Mouse (Mus musculus): ENCODE data around the gene Best2. TPM values are rescaled to one million over a fixed set of nuclear protein-coding genes. Genes with fewer than 3 reads are reported as not detected.

Best2 gene
- polyA plus RNA-seq, 1 experiment = 0.27 TPM

DNA sequence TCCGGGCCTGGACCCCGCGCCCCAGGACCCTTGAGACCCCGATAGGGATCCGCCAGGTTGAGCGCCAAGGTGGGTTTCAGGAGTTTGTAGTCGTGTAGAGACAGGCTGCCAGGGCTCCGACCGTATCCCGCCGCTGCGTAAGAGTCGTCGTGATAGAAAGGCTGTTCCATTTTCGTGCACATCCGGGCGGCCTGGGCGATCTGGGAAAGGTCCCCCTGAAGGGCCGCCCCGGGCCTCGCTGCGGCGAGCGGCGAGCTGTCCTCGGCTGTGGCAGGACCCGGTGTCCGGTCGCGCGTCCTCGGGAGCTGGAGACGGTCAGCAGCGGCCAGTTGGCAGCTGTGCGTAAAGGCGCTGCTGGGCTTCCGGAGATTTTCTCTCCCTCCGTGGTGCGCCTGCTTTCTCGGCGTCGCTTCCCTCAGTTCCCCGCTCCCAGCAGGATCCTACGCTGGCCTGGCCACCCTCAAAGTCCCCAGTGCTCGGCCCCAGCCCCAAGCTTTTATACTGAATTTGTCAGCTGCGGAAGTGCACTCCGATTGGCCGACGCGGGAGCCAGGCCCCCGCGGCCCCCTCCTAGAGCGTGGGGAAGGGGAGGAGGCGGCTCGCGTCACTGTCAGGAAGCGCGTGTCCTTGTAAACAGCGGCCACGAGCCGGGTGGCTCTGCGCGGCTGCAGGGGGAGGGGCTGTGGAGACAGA is 35.9 kb downstream of the Best2 start, which contains the start of gene Junb:
Gene Junb (minus strand): TSS at position 471 of the 693 bp plus-strand sequence.
- peaks cover 71% of the 10 kb centered on the region for H3K4me1 ChIP-seq

DNA sequence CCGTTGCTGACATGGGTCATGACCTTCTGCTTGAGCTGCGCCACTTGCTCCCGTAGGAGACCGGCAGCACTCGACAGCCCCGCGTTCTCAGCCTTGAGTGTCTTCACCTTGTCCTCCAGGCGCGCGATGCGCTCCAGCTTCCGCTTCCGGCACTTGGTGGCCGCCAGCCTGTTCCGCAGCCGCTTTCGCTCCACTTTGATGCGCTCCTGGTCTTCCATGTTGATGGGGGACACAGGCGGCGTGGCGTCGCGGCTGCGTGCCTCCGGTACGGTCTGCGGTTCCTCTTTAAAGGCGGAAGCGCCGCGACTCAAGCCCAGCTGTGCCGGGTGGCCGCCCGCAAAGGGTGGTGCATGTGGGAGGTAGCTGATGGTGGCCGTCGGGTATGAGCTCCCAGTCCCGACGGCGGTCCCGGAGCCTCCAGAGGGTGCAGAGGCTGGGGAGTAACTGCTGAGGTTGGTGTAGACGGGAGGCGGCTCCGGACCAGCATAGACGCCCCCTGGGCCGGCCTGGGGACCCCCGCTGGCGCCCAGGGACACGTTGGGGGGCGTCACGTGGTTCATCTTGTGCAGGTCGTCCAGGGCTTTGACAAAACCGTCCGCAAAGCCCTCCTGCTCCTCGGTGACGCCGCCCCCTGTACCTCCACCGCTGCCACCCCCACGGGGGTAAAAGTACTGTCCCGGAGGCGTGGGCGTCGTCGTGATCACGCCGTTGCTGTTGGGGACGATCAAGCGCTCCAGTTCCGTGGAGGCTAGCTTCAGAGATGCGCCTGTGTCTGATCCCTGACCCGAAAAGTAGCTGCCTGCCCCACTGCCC is 36.7 kb downstream of the Best2 start:
- peak overlapping the region; percentile 100 for H3K4me3 ChIP-seq (replicated peaks)
- peaks cover 71% of the 10 kb centered on the region for H3K4me1 ChIP-seq
- TF ChIP-seq FLI1 (IDR thresholded peaks at IDR 0.05; ENCODE audit: low read length) (no peak), GATA1 (IDR thresholded peaks at IDR 0.05; ENCODE audit: borderline replicate concordance, low read length) (no peak)

More for the DNA sequence above, 35.9 kb downstream of the Best2 start, which contains the start of gene Junb:
- Histone ChIP-seq H3K4me3 (replicated peaks) (peak within 1 kb of the TSS; percentile 100), H3K27me3 (replicated peaks) (no peaks in the 10 kb centered on the region), H3K36me3 (replicated peaks; ENCODE audit: low read length) (peaks cover 12% of the 10 kb centered on the region), H3K9me3 (no peaks in the 10 kb centered on the region)
- peak; percentile 49; the same call in 1 of the 2 replicates for TF ChIP-seq FLI1 (IDR thresholded peaks at IDR 0.05; ENCODE audit: low read length)
- TF ChIP-seq GATA1 (IDR thresholded peaks at IDR 0.05; ENCODE audit: borderline replicate concordance, low read length) = no peak

DNA sequence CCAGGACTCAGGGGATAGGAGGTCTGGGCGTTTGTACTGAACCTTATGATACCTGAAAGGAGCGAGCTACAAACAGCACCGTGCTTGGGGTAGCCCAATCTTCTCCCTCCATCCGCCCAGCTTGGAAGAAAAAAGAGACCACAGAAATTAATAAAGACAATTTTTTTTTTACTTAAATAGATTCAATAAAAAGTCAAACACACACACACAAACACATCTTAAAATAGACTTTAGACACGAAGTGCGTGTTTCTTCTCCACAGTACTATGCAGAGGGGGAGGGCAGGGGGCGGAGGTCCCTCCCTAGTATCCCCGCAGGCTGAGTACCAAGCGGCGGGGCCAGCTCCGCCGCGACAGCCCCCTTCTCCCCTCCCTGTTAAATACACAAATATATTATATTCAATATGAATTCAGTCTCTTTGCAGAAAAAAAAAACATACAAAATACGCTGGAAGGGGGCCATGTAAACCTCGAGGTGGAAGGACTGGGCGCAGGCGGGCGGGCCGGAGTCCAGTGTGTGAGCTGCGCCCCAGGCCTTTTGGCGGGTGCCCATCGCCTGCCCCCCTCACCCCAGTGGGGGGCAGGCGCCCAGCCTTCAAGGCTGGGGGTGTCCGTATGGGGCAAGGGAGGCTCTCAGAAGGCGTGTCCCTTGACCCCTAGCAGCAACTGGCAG is 37.4 kb downstream of the Best2 start:
- H3K36me3 ChIP-seq (replicated peaks; ENCODE audit: low read length) = peaks cover 26% of the 10 kb centered on the region
- TF ChIP-seq GATA1 (IDR thresholded peaks at IDR 0.05; ENCODE audit: borderline replicate concordance, low read length) (no peak), FLI1 (IDR thresholded peaks at IDR 0.05; ENCODE audit: low read length) (no peak)
- H3K4me1 ChIP-seq = peaks cover 66% of the 10 kb centered on the region

More for the DNA sequence above, 36.7 kb downstream of the Best2 start:
- Histone ChIP-seq H3K27me3 (replicated peaks) (no peaks in the 10 kb centered on the region), H3K9me3 (no peaks in the 10 kb centered on the region), H3K36me3 (replicated peaks; ENCODE audit: low read length) (peaks cover 19% of the 10 kb centered on the region)

DNA sequence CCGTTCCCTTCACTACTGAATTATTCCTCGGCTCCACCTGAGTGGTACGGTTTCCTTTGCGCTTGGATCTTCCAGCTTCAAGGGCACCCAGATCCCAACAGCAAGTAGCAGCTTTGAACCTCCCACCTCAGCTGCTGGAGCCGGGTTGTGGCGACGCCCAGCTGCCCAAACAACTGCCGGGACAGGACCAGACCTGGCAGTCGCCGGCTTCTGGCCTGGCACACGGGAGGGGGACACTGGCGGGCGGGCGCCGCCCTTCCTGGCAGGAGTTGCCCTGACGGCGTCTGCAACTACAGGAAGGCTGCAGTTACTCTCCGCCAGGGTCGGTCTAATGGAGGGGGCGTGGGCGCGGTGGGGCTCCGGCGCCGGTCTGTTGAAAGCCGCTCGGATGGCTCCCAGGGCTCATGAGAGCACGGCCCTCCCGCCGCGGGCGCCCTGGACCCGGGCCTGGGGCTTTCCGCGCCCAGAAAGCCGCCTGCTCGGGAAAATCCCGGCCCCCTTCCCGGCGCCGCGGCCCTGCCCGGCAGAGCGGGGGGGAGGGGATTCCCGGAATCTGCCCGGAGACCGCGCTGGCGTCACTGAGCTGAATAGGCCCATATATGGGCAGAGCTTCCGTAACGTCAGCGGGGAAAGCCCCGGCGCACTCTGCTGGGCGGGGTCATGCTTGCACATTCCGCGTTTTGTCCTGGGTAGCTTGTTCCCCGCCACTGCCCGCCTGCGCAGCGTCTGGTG is 38.1 kb downstream of the Best2 start:
- H3K4me1 ChIP-seq = peaks cover 66% of the 10 kb centered on the region
- no peaks in the 10 kb centered on the region for H3K27me3 ChIP-seq (replicated peaks)
- H3K36me3 ChIP-seq (replicated peaks; ENCODE audit: low read length) = peaks cover 33% of the 10 kb centered on the region
- H3K9me3 ChIP-seq = no peaks in the 10 kb centered on the region
- TF ChIP-seq GATA1 (IDR thresholded peaks at IDR 0.05; ENCODE audit: borderline replicate concordance, low read length) (no peak), FLI1 (IDR thresholded peaks at IDR 0.05; ENCODE audit: low read length) (no peak)
- H3K4me3 ChIP-seq (replicated peaks) = peak overlapping the region; percentile 100

More for the DNA sequence above, 37.4 kb downstream of the Best2 start:
- Histone ChIP-seq H3K27me3 (replicated peaks) (no peaks in the 10 kb centered on the region), H3K9me3 (no peaks in the 10 kb centered on the region), H3K4me3 (replicated peaks) (peak overlapping the region; percentile 100)

DNA sequence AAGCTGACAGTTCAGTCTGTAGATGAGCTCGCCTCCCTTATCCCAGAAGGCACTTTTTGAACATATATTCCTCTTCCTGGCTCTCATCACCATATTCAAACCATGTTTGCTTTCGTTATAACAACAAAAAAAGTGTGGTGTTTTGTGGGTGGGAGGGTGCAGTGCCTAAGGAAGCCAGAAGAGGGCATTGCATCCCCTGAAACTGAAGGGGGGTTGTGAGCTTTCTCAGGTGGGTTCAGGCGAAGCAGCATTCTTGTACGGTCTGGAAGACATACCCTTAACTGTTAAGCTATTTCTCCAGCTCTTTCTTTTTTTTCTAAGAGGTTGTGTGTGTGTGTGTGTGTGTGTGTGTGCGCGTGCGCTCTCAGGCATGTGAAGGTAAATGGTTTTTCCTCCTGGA is 38.9 kb downstream of the Best2 start:
- Histone ChIP-seq H3K4me1 (peaks cover 66% of the 10 kb centered on the region), H3K27me3 (replicated peaks) (no peaks in the 10 kb centered on the region), H3K4me3 (replicated peaks) (peak overlapping the region; percentile 100), H3K9me3 (no peaks in the 10 kb centered on the region), H3K36me3 (replicated peaks; ENCODE audit: low read length) (peaks cover 41% of the 10 kb centered on the region)
- TF ChIP-seq FLI1 (IDR thresholded peaks at IDR 0.05; ENCODE audit: low read length) (no peak), GATA1 (IDR thresholded peaks at IDR 0.05; ENCODE audit: borderline replicate concordance, low read length) (no peak)

DNA sequence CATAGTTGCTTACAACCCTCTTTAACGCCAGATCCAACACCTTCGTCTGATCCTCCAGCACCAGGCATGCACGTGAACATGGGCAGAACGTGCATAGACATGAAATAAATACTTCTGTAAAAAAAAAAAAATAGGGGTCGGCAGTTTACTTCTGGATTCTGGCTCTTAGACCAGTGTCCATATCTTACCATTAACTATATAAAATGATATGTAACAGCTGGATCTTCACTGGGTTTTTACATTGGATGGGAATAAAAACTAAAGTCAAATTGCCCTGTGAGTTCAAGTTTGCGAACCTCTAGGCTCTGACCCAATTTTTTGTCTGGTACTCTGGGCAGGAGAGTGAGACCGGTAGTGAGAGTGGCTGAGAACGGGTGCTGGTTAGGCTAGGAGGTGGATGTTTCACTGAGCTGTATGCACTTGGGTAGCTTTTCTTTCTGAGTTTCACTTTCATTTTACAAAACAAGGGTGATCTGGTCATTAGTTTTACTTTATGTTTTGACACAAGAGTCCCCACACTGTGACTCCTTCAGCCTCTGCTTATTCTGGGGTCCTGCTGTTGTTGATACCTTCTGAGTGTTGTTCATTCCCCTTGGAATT is 39.7 kb downstream of the Best2 start:
- Histone ChIP-seq H3K4me3 (replicated peaks) (peak overlapping the region; percentile 100), H3K36me3 (replicated peaks; ENCODE audit: low read length) (peaks cover 42% of the 10 kb centered on the region), H3K27me3 (replicated peaks) (no peaks in the 10 kb centered on the region), H3K4me1 (peaks cover 66% of the 10 kb centered on the region), H3K9me3 (no peaks in the 10 kb centered on the region)
- no peak for TF ChIP-seq FLI1 (IDR thresholded peaks at IDR 0.05; ENCODE audit: low read length)
- no peak for TF ChIP-seq GATA1 (IDR thresholded peaks at IDR 0.05; ENCODE audit: borderline replicate concordance, low read length)

DNA sequence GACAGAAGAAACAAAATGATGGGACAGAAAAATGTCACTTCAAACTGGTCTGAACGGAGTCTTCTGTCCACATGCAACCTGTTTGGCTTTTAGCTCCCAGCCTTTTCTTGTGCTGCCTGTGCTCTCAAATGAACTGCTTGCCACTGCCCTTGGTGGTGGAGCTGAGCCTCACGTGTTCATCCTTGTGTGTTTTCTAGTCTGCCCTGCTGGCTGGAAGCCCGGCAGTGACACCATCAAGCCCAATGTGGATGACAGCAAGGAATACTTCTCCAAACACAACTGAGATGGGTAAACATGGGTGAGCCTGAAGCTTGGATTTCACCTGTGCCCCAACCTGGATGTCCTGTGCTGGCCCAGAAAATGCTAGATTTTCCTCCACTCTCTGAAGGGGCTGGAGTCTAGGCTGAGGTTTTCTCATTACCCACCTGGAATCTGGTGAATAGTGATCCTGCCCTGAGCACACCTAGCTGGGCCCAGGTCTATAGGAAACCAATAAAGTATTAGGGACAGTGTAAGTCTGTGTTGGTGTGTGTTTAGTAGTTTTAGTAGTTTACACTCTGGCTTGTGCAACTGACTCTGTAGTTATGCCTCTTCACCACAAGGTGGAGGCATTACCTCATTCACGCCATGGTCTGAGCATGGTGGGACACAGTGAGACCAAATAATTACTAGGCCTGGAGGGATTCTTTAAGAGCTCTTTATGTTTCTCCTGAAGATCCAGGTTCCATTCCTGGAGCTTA is 40.4 kb downstream of the Best2 start:
- H3K36me3 ChIP-seq (replicated peaks; ENCODE audit: low read length) = peaks cover 42% of the 10 kb centered on the region

DNA sequence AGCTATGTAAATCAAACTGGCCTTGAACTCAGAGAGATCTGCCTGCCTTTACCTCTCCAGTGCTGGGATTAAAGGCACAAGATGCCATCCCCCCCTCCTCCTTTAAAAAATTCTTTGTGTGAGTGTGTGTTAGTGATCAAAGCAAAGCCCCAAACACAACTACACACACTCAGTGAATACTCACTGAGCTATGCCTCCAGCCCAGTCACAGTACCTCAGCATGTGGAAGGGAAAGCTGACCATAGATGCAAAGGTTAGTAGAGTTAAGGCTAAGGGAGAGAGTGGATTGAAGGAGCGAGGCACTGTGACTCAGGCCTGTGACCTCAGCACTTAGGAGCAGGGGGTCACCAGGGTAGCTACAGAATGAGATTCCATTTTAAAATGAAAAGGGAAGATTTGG is 41.3 kb downstream of the Best2 start:
- Histone ChIP-seq H3K4me1 (peaks cover 70% of the 10 kb centered on the region), H3K4me3 (replicated peaks) (no peak overlapping the region), H3K27me3 (replicated peaks) (no peaks in the 10 kb centered on the region), H3K36me3 (replicated peaks; ENCODE audit: low read length) (peaks cover 42% of the 10 kb centered on the region), H3K9me3 (no peaks in the 10 kb centered on the region)
- TF ChIP-seq GATA1 (IDR thresholded peaks at IDR 0.05; ENCODE audit: borderline replicate concordance, low read length) (no peak), FLI1 (IDR thresholded peaks at IDR 0.05; ENCODE audit: low read length) (no peak)

More for the DNA sequence above, 40.4 kb downstream of the Best2 start:
- peak overlapping the region; percentile 100 for H3K4me3 ChIP-seq (replicated peaks)
- TF ChIP-seq GATA1 (IDR thresholded peaks at IDR 0.05; ENCODE audit: borderline replicate concordance, low read length) = no peak
- TF ChIP-seq FLI1 (IDR thresholded peaks at IDR 0.05; ENCODE audit: low read length) = no peak
- H3K4me1 ChIP-seq = peaks cover 64% of the 10 kb centered on the region
- H3K27me3 ChIP-seq (replicated peaks) = no peaks in the 10 kb centered on the region
- H3K9me3 ChIP-seq = no peaks in the 10 kb centered on the region
